Mouse (Mus musculus) layer of hippocampus, postnatal 25 days (tissue): Measurements from ENCODE around the gene Noc4l. TPM values are rescaled to one million over a fixed set of nuclear protein-coding genes. Genes with fewer than 3 reads are reported as not detected.

Experiments
- DNase-seq, 2 experiments: peaks; one replicate each; pipeline ENCODE4 v3.0.0; 2022; ENCODE audit warnings: mixed read lengths in 2 of 2, low spot score in 1 of 2; ENCODE audit errors: extremely low spot score in 1 of 2
- microRNA-seq, 2 experiments: library from miRNA; unstranded; fragments of <30 nt; microRNA quantifications; one replicate each; pipeline ENCODE4 v1.2.0; 2021
- total RNA-seq, 2 experiments: library from RNA; stranded (reverse); gene quantifications; 2 replicates each; pipeline ENCODE4 v1.2.3; 2021

Noc4l gene
- total RNA-seq, 2 experiments from 2014 or later = 29.1 to 29.5 TPM

DNA sequence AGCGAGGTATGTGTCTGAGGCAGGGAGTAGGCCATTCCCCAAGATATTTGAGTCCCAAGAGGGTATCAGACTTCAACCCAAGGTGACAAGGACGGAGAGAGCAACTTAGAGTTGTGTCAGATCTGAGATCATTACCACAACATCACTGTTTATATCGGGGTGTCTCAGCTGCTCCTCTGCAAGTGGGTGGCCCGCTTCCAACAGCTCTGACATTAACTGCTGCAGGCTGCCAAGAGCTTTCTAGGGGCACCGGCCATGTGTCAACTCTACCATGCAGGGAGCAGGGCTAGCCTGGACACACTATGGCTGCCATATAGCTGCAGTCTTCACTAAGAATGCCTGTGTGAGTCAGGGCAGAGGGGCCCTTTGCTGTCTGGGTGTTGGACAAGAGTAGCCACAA lies 43.3 kb downstream of the Noc4l start:
- no peak for DNase-seq

DNA sequence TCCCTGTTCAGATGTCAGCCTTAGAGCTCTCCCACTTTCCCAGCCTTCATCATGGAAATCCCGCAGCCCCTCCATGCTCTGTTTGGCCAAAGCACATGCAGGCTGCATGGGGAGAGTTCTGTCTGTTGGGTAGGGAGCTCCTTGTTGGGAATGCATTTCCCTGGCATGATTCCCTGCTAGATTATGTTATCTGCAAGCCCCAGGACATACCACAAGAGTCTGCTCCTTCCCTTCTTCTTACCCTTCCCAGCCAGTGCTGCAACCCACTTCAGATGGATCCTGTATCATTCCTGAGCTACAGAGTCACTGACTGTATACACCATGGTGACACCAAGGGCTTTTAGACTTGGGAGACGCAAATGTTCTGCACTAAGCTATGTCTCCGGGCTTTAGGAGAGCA lies 43.8 kb downstream of the Noc4l start:
- no peak for DNase-seq

GRCm38 (mm10) chr5:110608941-110609340 lies 44.3 kb downstream of the Noc4l start:
- no peak for DNase-seq

DNA sequence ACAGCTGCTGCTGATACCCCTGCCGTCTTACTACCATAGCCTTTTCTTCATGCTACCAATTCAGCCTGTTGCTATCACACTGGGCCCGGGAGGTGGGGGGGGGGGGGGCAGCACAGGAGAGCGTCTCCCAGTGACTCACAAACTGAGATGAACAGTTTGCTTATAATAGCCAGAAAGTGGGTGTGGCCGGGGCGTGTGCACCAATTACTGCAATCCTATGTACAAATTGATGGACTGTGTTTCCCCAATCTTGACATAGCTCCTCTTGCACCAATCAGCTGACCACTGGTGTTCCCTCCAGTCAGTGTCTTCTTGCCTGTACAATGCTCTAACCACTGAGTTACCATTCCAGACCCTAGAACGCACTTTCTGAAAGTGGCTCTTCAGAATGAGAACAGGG lies 44.9 kb downstream of the Noc4l start:
- DNase-seq = no peak

DNA sequence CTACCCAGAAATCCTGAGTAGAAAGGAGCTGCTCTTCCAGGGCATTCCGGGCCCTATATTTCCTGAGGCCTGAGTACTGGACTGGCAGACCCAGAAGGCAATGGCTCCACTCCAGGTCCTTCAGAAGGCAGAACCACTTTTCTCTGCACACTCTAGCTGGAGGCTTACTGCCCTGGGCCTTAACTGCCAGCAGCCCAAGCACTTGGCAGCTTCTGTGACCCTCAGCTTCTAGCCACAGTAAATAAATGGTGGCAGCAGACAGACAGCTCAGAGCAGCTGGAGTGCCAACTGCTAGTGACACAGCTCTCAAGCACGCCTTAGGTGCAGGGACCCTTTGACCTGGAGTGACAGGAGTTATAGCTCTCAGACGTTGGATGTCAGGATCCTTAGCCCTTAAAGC lies 45.5 kb downstream of the Noc4l start:
- no peak for DNase-seq

DNA sequence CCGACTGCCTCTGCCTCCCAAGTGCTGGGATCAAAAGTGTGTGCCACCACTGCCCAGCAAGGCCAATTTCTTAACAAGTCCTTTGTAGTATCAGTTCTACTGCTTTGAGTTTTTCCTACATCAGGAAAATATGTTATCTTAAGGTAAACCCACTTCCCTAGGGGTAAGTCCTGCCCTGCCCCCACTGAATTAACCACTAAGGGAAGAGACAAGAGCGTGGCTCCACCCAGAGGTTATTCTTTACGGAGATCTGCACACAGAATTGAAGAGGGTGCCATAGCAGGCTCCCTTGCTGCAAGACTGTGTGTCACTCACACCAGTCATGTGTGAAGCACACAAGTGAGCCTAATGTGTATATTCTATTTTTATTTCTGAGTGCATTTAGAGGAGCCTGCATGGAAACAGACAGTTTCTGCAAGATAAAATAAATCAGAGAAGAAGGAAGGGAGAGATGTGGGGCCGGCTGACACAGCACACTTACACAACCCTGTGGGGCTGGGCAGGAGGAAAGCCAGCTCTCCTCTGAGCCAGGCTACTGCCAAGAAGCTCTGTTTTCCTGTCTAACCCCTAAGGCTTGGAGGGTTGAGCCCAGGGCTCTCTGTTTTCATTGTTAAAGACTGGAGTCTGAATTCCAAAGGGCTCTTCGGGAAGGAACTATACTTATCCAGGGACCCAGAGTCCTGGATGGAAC lies 47.5 kb downstream of the Noc4l start:
- DNase-seq = no peak

DNA sequence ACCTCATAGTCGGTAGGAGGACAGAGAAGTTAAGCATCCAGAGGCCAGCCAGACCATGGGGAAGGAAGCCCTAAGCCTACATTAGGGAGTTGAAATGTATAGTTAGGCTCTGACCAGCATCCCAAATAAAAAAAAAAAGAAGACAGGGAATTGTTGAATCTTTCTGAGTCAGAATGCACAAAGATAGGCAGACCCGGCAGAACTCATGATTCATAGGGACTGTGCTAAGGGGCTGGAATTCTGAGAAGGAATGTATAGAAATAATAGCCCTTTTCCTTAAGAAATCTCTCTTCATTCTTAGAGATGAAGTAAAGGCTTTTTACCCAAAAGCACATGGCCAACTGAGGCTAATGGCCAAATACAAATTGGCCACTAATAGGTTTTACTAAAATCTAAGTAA lies 48.9 kb downstream of the Noc4l start:
- no peak for DNase-seq

GRCm38 (mm10) chr5:110603016-110603685 lies 50.1 kb downstream of the Noc4l start:
- no peak for DNase-seq

Small RNA genes within 50 kb of the gene (microRNA-seq; reads per million reads assigned to microRNA genes)
- 2.4 to 2.6 reads per million in 2 experiments for gene Mir7026

Other genes with a start within 250 kb of the Noc4l start
- 10 to 100 TPM; 83.5 to 89.3 TPM for gene Fbrsl1, start 204.9 kb downstream of the Noc4l start, total RNA-seq
- gene Galnt9, start 109.1 kb downstream of the Noc4l start, total RNA-seq = 100 to 1,000 TPM; 111 to 124 TPM
- 10 to 100 TPM; 24.1 to 34.6 TPM for gene Ddx51, start within 50 bp of the Noc4l start, total RNA-seq
- gene Ep400, start 117.3 kb upstream of the Noc4l start, total RNA-seq = 100 to 1,000 TPM in 1 of 2 experiments, 10 to 100 TPM in 1; 91.9 to 107 TPM
- gene Pus1, start 127.2 kb upstream of the Noc4l start, total RNA-seq = 10 to 100 TPM; 18.0 to 19.2 TPM
- gene Ulk1, start 156.7 kb upstream of the Noc4l start, total RNA-seq = 10 to 100 TPM; 65.8 to 68.9 TPM
- gene Hscb, start 186.4 kb upstream of the Noc4l start, total RNA-seq = 10 to 100 TPM; 10.4 to 11.1 TPM
- gene Chek2, start 186.6 kb upstream of the Noc4l start, total RNA-seq = 1 to 10 TPM; 1.2 to 2.2 TPM
- 10 to 100 TPM; 11.3 to 13.3 TPM for gene Ttc28, start 226.4 kb upstream of the Noc4l start, total RNA-seq